Mouse (Mus musculus): ENCODE measurements around the gene D1Ertd622e.

- TF ChIP-seq CTCF (IDR thresholded peaks at IDR 0.05; ENCODE audit: low read depth): no peak
- no peak for TF ChIP-seq EP300 (IDR thresholded peaks at IDR 0.05; ENCODE audit: low read depth)
These were observed at the start of gene D1Ertd622e for GRCm38 (mm10) chr1:97661406-97662241.

Data from liver, embryonic 14.5 days (tissue).